12 mouse cellular contexts compared by ENCODE assay signal in genomic region chr11:95515376-95516323, GRCm38 (mm10). TPM values are rescaled to one million over a fixed set of nuclear protein-coding genes. Genes with fewer than 3 reads are reported as not detected.
A peak's percentile ranks its signal among the peaks of the same experiment; 100 is the strongest.
DNase-seq lines count a peak whose midpoint lies in the region; ATAC-seq and TF ChIP-seq lines count a peak whose summit lies in the region.
"Had no signal": no experiment of that assay in that cellular context is flagged by ENCODE, and none has a peak within 500 bp of the region (broad histone marks: within the 10 kb centered on the region; RNA-seq: fewer than 3 reads in every experiment).

No protein-coding gene starts in this region.

- no peak overlapping the region for H3K9ac ChIP-seq in heart, embryonic 15.5 days
- no peak overlapping the region for H3K9ac ChIP-seq in forebrain, embryonic 16.5 days (replicated peaks; ENCODE audit: low read depth, low read length)
- no peak overlapping the region for H3K9ac ChIP-seq in midbrain, embryonic 14.5 days (replicated peaks; ENCODE audit: low read length)

- no peak for ATAC-seq in heart, embryonic 15.5 days (replicated peaks; ENCODE audit: insufficient number of reproducible peaks, insufficient read depth, low FRiP score, low read depth)
- ATAC-seq in forebrain, embryonic 16.5 days, result peak; percentile 37
- ATAC-seq in midbrain, embryonic 14.5 days (ENCODE audit: low FRiP score, low TSS enrichment), result no peak

- H3K27me3 ChIP-seq in heart, embryonic 15.5 days, result peaks cover 73% of the 10 kb centered on the region
- peaks cover 21% of the 10 kb centered on the region for H3K27me3 ChIP-seq in forebrain, embryonic 16.5 days (replicated peaks; ENCODE audit: control insufficient read depth, insufficient read depth, low read length)
- H3K27me3 ChIP-seq in midbrain, embryonic 14.5 days (ENCODE audit: control insufficient read depth, insufficient read depth, low read length), result peaks cover 26% of the 10 kb centered on the region

- no peak for TF ChIP-seq CTCF in brain, embryonic 14.5 days (IDR thresholded peaks at IDR 0.05; ENCODE audit: borderline replicate concordance, extremely low read depth, insufficient read depth, insufficient read length)

- TF ChIP-seq POLR2A in brain, embryonic 14.5 days (IDR thresholded peaks at IDR 0.05; ENCODE audit: borderline replicate concordance, extremely low read depth, insufficient read depth, insufficient read length, poor library complexity, severe bottlenecking), result no peak

- DNase-seq in heart, postnatal 4 days, result no peak
- peak; percentile 79 for DNase-seq in brain, embryonic 14.5 days (ENCODE audit: low read depth)
- peak; percentile 33 for DNase-seq in midbrain, embryonic 14.5 days
- DNase-seq in embryo, embryonic 11 days, result no peak
- no peak for DNase-seq in right cerebral cortex, postnatal 36 days (ENCODE audit: low spot score in 2 of 2)
- DNase-seq: adrenal gland, postnatal 10 days; lung, postnatal 10 days; thymus, postnatal 4 days had no signal

- no peaks in the 10 kb centered on the region for H3K9me3 ChIP-seq in heart, embryonic 15.5 days (replicated peaks)
- H3K9me3 ChIP-seq in forebrain, embryonic 16.5 days (ENCODE audit: control insufficient read depth, low read length), result no peaks in the 10 kb centered on the region
- H3K9me3 ChIP-seq in midbrain, embryonic 14.5 days (ENCODE audit: control insufficient read depth, low read length), result no peaks in the 10 kb centered on the region
- H3K9me3 ChIP-seq: G1E; neural tube, embryonic 13.5 days had no signal

- no peaks in the 10 kb centered on the region for H3K36me3 ChIP-seq in heart, embryonic 15.5 days
- H3K36me3 ChIP-seq in forebrain, embryonic 16.5 days (ENCODE audit: control insufficient read depth, insufficient read depth), result no peaks in the 10 kb centered on the region
- H3K36me3 ChIP-seq in midbrain, embryonic 14.5 days (ENCODE audit: control insufficient read depth, insufficient read depth, low read length), result no peaks in the 10 kb centered on the region
- H3K36me3 ChIP-seq: G1E; neural tube, embryonic 13.5 days had no signal

- no peak overlapping the region for H3K27ac ChIP-seq in heart, embryonic 15.5 days
- peak overlapping the region; percentile 71 for H3K27ac ChIP-seq in forebrain, embryonic 16.5 days (ENCODE audit: low read length)
- H3K27ac ChIP-seq in midbrain, embryonic 14.5 days (replicated peaks; ENCODE audit: low read depth, low read length), result no peak overlapping the region
- H3K27ac ChIP-seq: neural tube, embryonic 13.5 days had no signal

- no peak overlapping the region for H3K4me2 ChIP-seq in heart, embryonic 15.5 days
- peak overlapping the region; percentile 89 for H3K4me2 ChIP-seq in forebrain, embryonic 16.5 days (ENCODE audit: low read length)
- peak overlapping the region; percentile 91; the same call in 1 of the 2 replicates for H3K4me2 ChIP-seq in midbrain, embryonic 14.5 days (ENCODE audit: low read length)

- 60% methylated on average over 17 of the region's 17 CpGs for WGBS in heart, embryonic 15.5 days
- WGBS in forebrain, embryonic 16.5 days, result 34% methylated on average over 17 of the region's 17 CpGs
- WGBS in midbrain, embryonic 14.5 days, result 27% methylated on average over 17 of the region's 17 CpGs

- H3K4me3 ChIP-seq in heart, embryonic 15.5 days, result peak overlapping the region; percentile 58; the same call in 1 of the 2 replicates
- H3K4me3 ChIP-seq in forebrain, embryonic 16.5 days (replicated peaks; ENCODE audit: low read length), result no peak overlapping the region; the same call in 1 of the 2 replicates
- H3K4me3 ChIP-seq in midbrain, embryonic 14.5 days (replicated peaks; ENCODE audit: low read depth, low read length), result peak overlapping the region; percentile 53; the same call in 1 of the 2 replicates

- H3K4me1 ChIP-seq in heart, embryonic 15.5 days (replicated peaks), result peaks cover 23% of the 10 kb centered on the region
- H3K4me1 ChIP-seq in forebrain, embryonic 16.5 days (replicated peaks; ENCODE audit: control insufficient read depth, insufficient read depth, low read length), result peaks cover 47% of the 10 kb centered on the region
- H3K4me1 ChIP-seq in midbrain, embryonic 14.5 days (ENCODE audit: control insufficient read depth, insufficient read depth, low read length), result peaks cover 28% of the 10 kb centered on the region

RNA-seq across cellular contexts. Expression of gene Nxph3, which starts 1.3 kb away (rescaled TPM):
- polyA plus RNA-seq in heart, embryonic 15.5 days (2015; fragmentation: Nextera tagmentation; extraction: Ambion mirVana), result 0.08 and 0.16 TPM in 2 replicates
- 1 to 10 TPM; 1.0 to 1.1 TPM for total RNA-seq in heart, postnatal 4 days (2021)
- 9.2 and 15.6 TPM in 2 replicates for polyA plus RNA-seq in brain, embryonic 14.5 days (2012; rRNA removed)
- polyA plus RNA-seq in forebrain, embryonic 16.5 days (2015; fragmentation: Nextera tagmentation; extraction: Ambion mirVana), result 7.5 and 7.6 TPM in 2 replicates
- polyA plus RNA-seq in midbrain, embryonic 14.5 days (2014; fragmentation: Nextera tagmentation; extraction: Ambion mirVana), result 1.9 and 4.6 TPM in 2 replicates
- polyA plus RNA-seq: G1E had no signal

Comparison
In these comparisons a context has a peak if more than half of its experiments do, and no peak if none do; other contexts are left out.
1. DNase-seq: peak in brain, embryonic 14.5 days (single experiment) and midbrain, embryonic 14.5 days (single experiment); none in heart, postnatal 4 days (single experiment), embryo, embryonic 11 days (single experiment) and right cerebral cortex, postnatal 36 days (0 of 2).